Mouse (Mus musculus) limb, embryonic 11.5 days (tissue): ENCODE data around the gene Nos1. TPM values are rescaled to one million over a fixed set of nuclear protein-coding genes. Genes with fewer than 3 reads are reported as not detected.

ENCODE experiments used
- ATAC-seq: fragments of 200-750 bp; cut with Nextera tagmentation; 2 replicates; pipeline ENCODE4 v1.8.0; 2017; ENCODE audit warnings: low read depth; ENCODE audit not compliant: insufficient number of reproducible peaks, low FRiP score, low TSS enrichment
- DNase-seq: peaks from one replicate; pipeline ENCODE4 v3.0.0-alpha.2; 2015; ENCODE audit warnings: low spot score
- H3K27ac ChIP-seq: fragments of 300-500 bp; sonication (generic); replicated peaks from 2 replicates; pipeline ENCODE4 v1.5.1; 2014; ENCODE audit warnings: low read depth, mild to moderate bottlenecking, low read length
- H3K27me3 ChIP-seq: fragments of 300-500 bp; sonication (generic); 2 replicates; pipeline ENCODE4 v1.6.1; 2014; ENCODE audit warnings: mild to moderate bottlenecking, low read length, mixed read lengths; ENCODE audit not compliant: control insufficient read depth, insufficient read depth
- H3K36me3 ChIP-seq: fragments of 300-500 bp; sonication (generic); 2 replicates; pipeline ENCODE4 v1.6.1; 2014; ENCODE audit warnings: mild to moderate bottlenecking, low read length, moderate library complexity, mixed read lengths; ENCODE audit not compliant: control insufficient read depth, insufficient read depth
- H3K4me1 ChIP-seq: fragments of 300-500 bp; sonication (generic); 2 replicates; pipeline ENCODE4 v1.6.1; 2014; ENCODE audit warnings: low read length, mixed read lengths; ENCODE audit not compliant: control insufficient read depth, insufficient read depth
- H3K4me2 ChIP-seq: fragments of 300-500 bp; sonication (generic); 2 replicates; pipeline ENCODE4 v1.6.1; 2014; ENCODE audit warnings: low read depth, mild to moderate bottlenecking, moderate library complexity; ENCODE audit not compliant: severe bottlenecking
- H3K4me3 ChIP-seq: fragments of 300-500 bp; sonication (generic); 2 replicates; pipeline ENCODE4 v1.5.1; 2014; ENCODE audit warnings: low read depth, low read length
- H3K9ac ChIP-seq: fragments of 300-500 bp; sonication (generic); 2 replicates; pipeline ENCODE4 v1.6.1; 2014; ENCODE audit warnings: mild to moderate bottlenecking, low read length
- H3K9me3 ChIP-seq: fragments of 300-500 bp; sonication (generic); 2 replicates; pipeline ENCODE4 v1.6.1; 2016; ENCODE audit warnings: low read length; ENCODE audit not compliant: control insufficient read depth
- WGBS: fragments of 180-500 bp; shearing (Covaris S2); extraction: QIAGEN DNeasy Blood & Tissue Kit; methylation state at CpG from one replicate; pipeline ENCODE4 v1.1.7; 2014; 5-methylcytosine and 5-hydroxymethylcytosine counted together
- polyA plus RNA-seq: library from polyadenylated mRNA; unstranded; fragments of >200 nt; fragmentation: Nextera tagmentation; extraction: Ambion mirVana; gene quantifications from 2 replicates; pipeline ENCODE4 v1.2.1, GENCODE M21; 2014

The Nos1 gene
- polyA plus RNA-seq, 1 experiment from 2014 or later = 0.12 TPM

GRCm38 (mm10) chr5:117781178-117781577 is 346 bp downstream of the Nos1 start:
- H3K4me1 ChIP-seq = peaks cover 8% of the 10 kb centered on the region
- DNase-seq = no peak
- ATAC-seq = no peak
- 61% methylated on average over 6 of the region's 6 CpGs for WGBS
- no peak overlapping the region for H3K4me2 ChIP-seq
- no peaks in the 10 kb centered on the region for H3K36me3 ChIP-seq
- no peaks in the 10 kb centered on the region for H3K9me3 ChIP-seq
- no peak overlapping the region for H3K4me3 ChIP-seq
- H3K27me3 ChIP-seq = no peaks in the 10 kb centered on the region
- H3K27ac ChIP-seq = no peak overlapping the region
- H3K9ac ChIP-seq = no peak overlapping the region

GRCm38 (mm10) chr5:117790071-117790470 is 9.2 kb downstream of the Nos1 start:
- no peaks in the 10 kb centered on the region for H3K27me3 ChIP-seq
- H3K4me3 ChIP-seq = no peak overlapping the region
- H3K36me3 ChIP-seq = no peaks in the 10 kb centered on the region
- H3K27ac ChIP-seq = no peak overlapping the region
- WGBS = 63% methylated on average over 6 of the region's 6 CpGs
- ATAC-seq (no peak), DNase-seq (no peak)
- H3K4me1 ChIP-seq = no peaks in the 10 kb centered on the region
- H3K9ac ChIP-seq = no peak overlapping the region
- no peaks in the 10 kb centered on the region for H3K9me3 ChIP-seq
- H3K4me2 ChIP-seq = no peak overlapping the region

DNA sequence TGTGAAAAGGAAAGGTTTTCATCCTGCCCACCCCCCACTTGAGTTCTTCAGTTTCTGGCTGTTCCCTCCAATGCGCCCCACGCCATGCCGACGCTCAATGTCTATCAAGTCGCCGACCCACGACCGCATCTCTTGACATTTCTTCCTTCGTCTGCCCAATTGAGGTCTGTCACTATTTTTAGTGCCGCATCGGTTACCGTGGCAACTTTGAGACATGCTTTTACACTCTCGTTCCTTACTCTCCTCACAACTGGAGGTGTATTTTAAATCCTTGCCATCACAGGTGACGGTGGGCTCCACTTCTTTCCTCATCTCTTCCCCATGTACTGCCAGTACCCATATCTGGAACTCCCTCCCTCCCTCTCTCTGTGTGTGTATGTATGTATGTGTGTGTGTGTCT is 11.0 kb downstream of the Nos1 start:
- H3K27ac ChIP-seq = no peak overlapping the region
- no peak overlapping the region for H3K9ac ChIP-seq
- ATAC-seq (no peak), DNase-seq (no peak)
- no peak overlapping the region for H3K4me3 ChIP-seq
- H3K4me2 ChIP-seq = no peak overlapping the region
- 93% methylated on average over 14 of the region's 14 CpGs for WGBS
- no peaks in the 10 kb centered on the region for H3K27me3 ChIP-seq
- no peaks in the 10 kb centered on the region for H3K9me3 ChIP-seq
- H3K4me1 ChIP-seq = no peaks in the 10 kb centered on the region
- no peaks in the 10 kb centered on the region for H3K36me3 ChIP-seq

- Histone ChIP-seq H3K36me3 (no peaks in the 10 kb centered on the region), H3K4me2 (no peak overlapping the region), H3K9ac (no peak overlapping the region), H3K27ac (no peak overlapping the region), H3K4me3 (no peak overlapping the region), H3K27me3 (no peaks in the 10 kb centered on the region), H3K4me1 (no peaks in the 10 kb centered on the region), H3K9me3 (no peaks in the 10 kb centered on the region)
- ATAC-seq = no peak
- WGBS = 60% methylated on average over 9 of the region's 9 CpGs
- DNase-seq = no peak
Observed at GRCm38 (mm10) chr5:117800849-117801248, 20.0 kb downstream of the Nos1 start.

DNA sequence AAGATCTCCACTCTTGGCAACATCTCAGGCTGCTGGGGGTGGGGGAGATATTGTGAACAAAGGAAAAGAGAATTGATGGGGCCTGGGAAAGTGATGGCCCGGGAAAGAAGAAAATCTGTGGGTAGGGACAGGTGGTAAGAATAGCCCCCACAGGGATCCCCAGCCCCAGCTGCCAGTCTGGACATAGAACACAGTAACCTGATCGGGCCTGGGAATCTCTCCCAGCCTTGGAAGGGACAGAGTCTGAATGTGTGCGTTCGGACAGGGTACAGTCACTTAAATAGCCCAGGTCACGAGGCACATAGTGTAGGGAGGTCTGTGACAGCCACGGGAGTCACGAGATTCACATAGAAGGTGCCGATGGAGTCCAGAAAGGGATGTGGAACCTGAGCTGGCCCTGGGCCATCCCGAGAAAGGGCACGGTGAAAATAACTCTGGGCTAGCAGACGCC is 21.3 kb downstream of the Nos1 start:
- Histone ChIP-seq H3K4me1 (no peaks in the 10 kb centered on the region), H3K27ac (no peak overlapping the region), H3K4me2 (no peak overlapping the region), H3K36me3 (no peaks in the 10 kb centered on the region), H3K4me3 (no peak overlapping the region), H3K9me3 (no peaks in the 10 kb centered on the region), H3K9ac (no peak overlapping the region), H3K27me3 (no peaks in the 10 kb centered on the region)
- ATAC-seq = no peak
- no peak for DNase-seq
- WGBS = 86% methylated on average over 11 of the region's 11 CpGs

- no peak overlapping the region for H3K9ac ChIP-seq
- H3K4me2 ChIP-seq = no peak overlapping the region
- H3K4me1 ChIP-seq = no peaks in the 10 kb centered on the region
- no peak overlapping the region for H3K4me3 ChIP-seq
- H3K27ac ChIP-seq = no peak overlapping the region
- no peaks in the 10 kb centered on the region for H3K9me3 ChIP-seq
- no peaks in the 10 kb centered on the region for H3K27me3 ChIP-seq
- DNase-seq (no peak), ATAC-seq (no peak)
- WGBS = 78% methylated on average over 7 of the region's 7 CpGs
- no peaks in the 10 kb centered on the region for H3K36me3 ChIP-seq
Observed at GRCm38 (mm10) chr5:117803551-117803950, 22.7 kb downstream of the Nos1 start.

- WGBS = 92% methylated on average over 7 of the region's 7 CpGs
- Histone ChIP-seq H3K9me3 (no peaks in the 10 kb centered on the region), H3K27ac (no peak overlapping the region), H3K36me3 (no peaks in the 10 kb centered on the region), H3K4me3 (no peak overlapping the region), H3K27me3 (no peaks in the 10 kb centered on the region), H3K4me2 (no peak overlapping the region), H3K9ac (no peak overlapping the region), H3K4me1 (no peaks in the 10 kb centered on the region)
- no peak for DNase-seq
- no peak for ATAC-seq
Observed at GRCm38 (mm10) chr5:117810930-117811329, 30.1 kb downstream of the Nos1 start.

GRCm38 (mm10) chr5:117818800-117819199 is 38.0 kb downstream of the Nos1 start:
- ATAC-seq (no peak), DNase-seq (no peak)
- Histone ChIP-seq H3K9me3 (no peaks in the 10 kb centered on the region), H3K27ac (no peak overlapping the region), H3K9ac (no peak overlapping the region), H3K4me1 (no peaks in the 10 kb centered on the region), H3K27me3 (no peaks in the 10 kb centered on the region), H3K4me3 (no peak overlapping the region), H3K36me3 (no peaks in the 10 kb centered on the region), H3K4me2 (no peak overlapping the region)
- WGBS = 81% methylated on average over 6 of the region's 6 CpGs

DNA sequence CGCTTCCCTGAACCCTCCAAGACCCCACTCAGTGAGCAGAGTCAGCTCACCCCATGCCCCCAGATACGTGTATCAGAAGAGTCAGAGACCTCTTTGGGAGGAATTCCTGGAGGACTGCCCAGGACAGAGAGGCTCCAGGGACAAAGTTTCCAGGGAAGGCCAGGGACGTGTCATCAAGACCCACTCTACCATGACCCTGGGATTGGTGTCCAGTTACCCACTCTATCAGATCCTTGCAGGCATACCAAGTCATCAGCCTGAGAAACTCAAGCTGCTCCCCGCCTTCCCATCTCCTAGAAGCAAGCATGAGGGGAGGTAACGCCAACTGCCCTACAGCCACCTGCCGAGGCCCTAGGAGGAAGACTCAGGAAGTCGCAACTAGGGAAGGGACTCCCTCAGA is 39.6 kb downstream of the Nos1 start:
- H3K4me2 ChIP-seq = no peak overlapping the region
- DNase-seq (no peak), ATAC-seq (no peak)
- no peak overlapping the region for H3K4me3 ChIP-seq
- no peaks in the 10 kb centered on the region for H3K36me3 ChIP-seq
- H3K4me1 ChIP-seq = no peaks in the 10 kb centered on the region
- H3K9ac ChIP-seq = no peak overlapping the region
- no peaks in the 10 kb centered on the region for H3K9me3 ChIP-seq
- no peak overlapping the region for H3K27ac ChIP-seq
- WGBS = 67% methylated on average over 7 of the region's 7 CpGs
- H3K27me3 ChIP-seq = no peaks in the 10 kb centered on the region
